Mouse (Mus musculus) intestine, embryonic 16.5 days (tissue): Measurements from ENCODE around the gene Nop58. TPM values are rescaled to one million over a fixed set of nuclear protein-coding genes. Genes with fewer than 3 reads are reported as not detected.

ENCODE experiments used
- ATAC-seq: fragments of 200-750 bp; cut with Nextera tagmentation; 2 replicates; pipeline ENCODE4 v1.8.0; 2017; ENCODE audit warnings: moderate TSS enrichment, moderate library complexity
- H3K27ac ChIP-seq: fragments of 300-500 bp; sonication (generic); 2 replicates; pipeline ENCODE4 v1.5.1; 2014; ENCODE audit warnings: mild to moderate bottlenecking, low read length
- H3K27me3 ChIP-seq: fragments of 300-500 bp; sonication (generic); replicated peaks from 2 replicates; pipeline ENCODE4 v1.6.1; 2014; ENCODE audit warnings: low read length, control low read depth, mixed read lengths; ENCODE audit not compliant: control insufficient read depth, insufficient read depth
- H3K36me3 ChIP-seq: fragments of 300-500 bp; sonication (generic); 2 replicates; pipeline ENCODE4 v1.6.1; 2014; ENCODE audit warnings: low read length, control low read depth; ENCODE audit not compliant: control insufficient read depth, insufficient read depth
- H3K4me1 ChIP-seq: fragments of 300-500 bp; sonication (generic); 2 replicates; pipeline ENCODE4 v1.6.1; 2014; ENCODE audit warnings: low read length, control low read depth, mixed read lengths; ENCODE audit not compliant: control insufficient read depth, insufficient read depth
- H3K4me2 ChIP-seq: fragments of 300-500 bp; sonication (generic); 2 replicates; pipeline ENCODE4 v1.6.1; 2014; ENCODE audit warnings: low read depth, low read length, control low read depth
- H3K4me3 ChIP-seq: fragments of 300-500 bp; sonication (generic); 2 replicates; pipeline ENCODE4 v1.5.1; 2014; ENCODE audit warnings: mild to moderate bottlenecking, low read length
- H3K9ac ChIP-seq: fragments of 300-500 bp; sonication (generic); 2 replicates; pipeline ENCODE4 v1.6.1; 2014; ENCODE audit warnings: low read depth, low read length
- H3K9me3 ChIP-seq: fragments of 300-500 bp; sonication (generic); 2 replicates; pipeline ENCODE4 v1.6.1; 2016; ENCODE audit warnings: low read length, control low read depth; ENCODE audit not compliant: control insufficient read depth
- WGBS: fragments of 180-500 bp; shearing (Covaris S2); extraction: QIAGEN DNeasy Blood & Tissue Kit; methylation state at CpG from one replicate; pipeline ENCODE4 v1.1.7; 2014; 5-methylcytosine and 5-hydroxymethylcytosine counted together
- polyA plus RNA-seq: library from polyadenylated mRNA; unstranded; fragments of >200 nt; fragmentation: Nextera tagmentation; extraction: Ambion mirVana; gene quantifications from 2 replicates; pipeline ENCODE4 v1.2.1, GENCODE M21; 2015

Gene Nop58
- polyA plus RNA-seq, 1 experiment from 2014 or later, result 227 TPM

DNA sequence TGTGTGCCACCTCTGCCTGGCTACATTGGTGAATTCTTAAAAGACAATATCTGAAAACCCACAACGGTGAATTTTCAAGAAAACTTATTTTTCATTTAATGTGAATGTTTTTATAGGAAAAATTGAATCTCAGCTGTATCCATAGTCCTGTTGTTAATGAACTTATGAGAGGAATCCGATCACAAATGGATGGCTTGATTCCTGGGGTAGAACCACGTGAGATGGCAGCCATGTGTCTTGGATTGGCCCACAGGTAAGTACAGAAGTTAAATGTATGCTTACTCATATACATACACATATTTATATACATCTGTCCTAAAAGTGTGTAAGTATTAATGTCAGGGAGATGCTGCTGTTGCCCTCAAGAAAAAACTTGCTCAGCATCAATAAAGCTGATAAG, 13.4 kb downstream of the Nop58 start:
- H3K9ac ChIP-seq, result no peak overlapping the region
- peaks cover 13% of the 10 kb centered on the region for H3K36me3 ChIP-seq
- ATAC-seq, result no peak
- no peaks in the 10 kb centered on the region for H3K9me3 ChIP-seq
- H3K4me1 ChIP-seq, result no peaks in the 10 kb centered on the region
- H3K27ac ChIP-seq, result no peak overlapping the region
- H3K27me3 ChIP-seq, result no peaks in the 10 kb centered on the region
- H3K4me2 ChIP-seq, result no peak overlapping the region
- WGBS, result 94% methylated on average over 3 of the region's 3 CpGs
- no peak overlapping the region for H3K4me3 ChIP-seq

DNA sequence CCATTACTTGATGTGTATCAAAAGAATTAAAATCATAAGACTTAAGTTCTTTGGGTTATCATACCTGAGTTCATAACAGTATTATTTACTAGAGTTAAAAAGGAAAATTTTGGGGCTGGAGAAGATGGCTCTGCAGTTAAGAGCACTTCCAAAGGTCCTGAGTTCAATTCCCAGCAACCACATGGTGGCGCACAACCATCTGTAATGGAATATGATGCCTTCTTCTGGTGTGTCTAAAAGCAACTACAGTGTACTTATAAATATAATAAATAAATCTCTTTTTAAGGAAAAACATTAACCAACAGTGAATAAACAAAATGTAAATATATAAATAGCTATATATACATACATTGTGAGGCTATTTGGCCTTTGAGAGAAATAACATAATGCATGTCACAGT, 17.0 kb downstream of the Nop58 start:
- H3K4me3 ChIP-seq, result no peak overlapping the region
- WGBS, result 95% methylated on average over 1 of the region's 1 CpGs
- no peak for ATAC-seq
- H3K27me3 ChIP-seq, result no peaks in the 10 kb centered on the region
- no peak overlapping the region for H3K9ac ChIP-seq
- no peaks in the 10 kb centered on the region for H3K9me3 ChIP-seq
- peaks cover 19% of the 10 kb centered on the region for H3K36me3 ChIP-seq
- H3K4me2 ChIP-seq, result no peak overlapping the region
- H3K27ac ChIP-seq, result no peak overlapping the region
- H3K4me1 ChIP-seq, result no peaks in the 10 kb centered on the region

DNA sequence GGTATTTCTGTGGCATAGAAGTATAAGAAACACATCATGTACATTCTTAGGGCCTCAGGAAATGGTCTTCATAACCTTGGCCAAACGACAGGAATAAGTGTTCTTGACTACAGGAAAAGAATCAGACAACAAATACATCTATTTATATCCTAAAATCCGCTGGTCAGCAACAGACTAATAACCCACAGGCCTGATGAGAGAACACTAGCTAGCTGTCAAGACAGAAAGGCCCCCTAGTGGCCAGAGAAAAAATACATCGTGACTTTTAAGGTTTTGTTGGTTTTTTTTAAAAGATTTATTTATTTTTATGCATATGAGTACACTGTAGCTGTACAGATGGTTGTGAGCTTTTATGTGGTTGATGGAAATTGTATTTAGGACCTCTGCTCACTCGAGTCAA, 35.1 kb downstream of the Nop58 start:
- 38% methylated on average over 4 of the region's 4 CpGs for WGBS
- H3K27ac ChIP-seq, result no peak overlapping the region
- no peaks in the 10 kb centered on the region for H3K27me3 ChIP-seq
- no peak overlapping the region for H3K4me3 ChIP-seq
- no peak for ATAC-seq
- peaks cover 4% of the 10 kb centered on the region for H3K36me3 ChIP-seq
- H3K4me1 ChIP-seq, result no peaks in the 10 kb centered on the region
- no peak overlapping the region for H3K9ac ChIP-seq
- no peak overlapping the region for H3K4me2 ChIP-seq
- H3K9me3 ChIP-seq, result no peaks in the 10 kb centered on the region

- Histone ChIP-seq H3K27ac (no peak overlapping the region), H3K36me3 (no peaks in the 10 kb centered on the region), H3K9me3 (no peaks in the 10 kb centered on the region), H3K27me3 (no peaks in the 10 kb centered on the region), H3K4me2 (no peak overlapping the region), H3K9ac (no peak overlapping the region), H3K4me3 (no peak overlapping the region), H3K4me1 (0 out of 2 replicates have a peak, but pooled peaks cover 5% of the 10 kb centered on the region)
- WGBS, result 49% methylated on average over 4 of the region's 4 CpGs
- no peak for ATAC-seq
These were observed 40.9 kb downstream of the Nop58 start for GRCm38 (mm10) chr1:59725661-59726060.

DNA sequence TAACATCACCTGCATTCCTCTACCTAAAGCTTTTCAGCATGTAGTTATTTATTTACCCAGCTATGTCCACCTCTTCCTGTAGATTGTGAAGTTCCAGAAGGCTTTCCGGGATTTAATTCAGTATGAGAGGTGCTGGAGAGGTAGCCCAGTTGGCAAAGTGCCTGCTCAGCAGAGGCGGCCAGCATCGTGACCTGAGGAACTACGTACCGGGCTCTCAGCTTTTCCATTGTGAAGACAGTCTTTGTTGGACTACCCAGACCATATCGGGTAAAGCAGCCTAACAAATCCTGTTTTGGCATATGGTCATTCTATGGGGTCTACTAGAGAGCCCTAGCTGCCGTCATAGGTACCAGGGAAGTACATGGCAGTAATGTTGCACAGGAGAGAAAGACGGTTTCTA, 45.3 kb downstream of the Nop58 start:
- H3K9me3 ChIP-seq, result no peaks in the 10 kb centered on the region
- 0 out of 2 replicates have a peak, but pooled peaks cover 5% of the 10 kb centered on the region for H3K4me1 ChIP-seq
- no peaks in the 10 kb centered on the region for H3K27me3 ChIP-seq
- H3K4me3 ChIP-seq, result no peak overlapping the region
- H3K4me2 ChIP-seq, result no peak overlapping the region
- no peak overlapping the region for H3K9ac ChIP-seq
- no peaks in the 10 kb centered on the region for H3K36me3 ChIP-seq
- H3K27ac ChIP-seq, result no peak overlapping the region
- WGBS, result 83% methylated on average over 8 of the region's 8 CpGs
- ATAC-seq, result no peak

- Histone ChIP-seq H3K27ac (no peak overlapping the region), H3K4me2 (no peak overlapping the region), H3K4me1 (0 out of 2 replicates have a peak, but pooled peaks cover under 1% of the 10 kb centered on the region), H3K9me3 (no peaks in the 10 kb centered on the region), H3K27me3 (no peaks in the 10 kb centered on the region), H3K9ac (no peak overlapping the region), H3K4me3 (no peak overlapping the region), H3K36me3 (no peaks in the 10 kb centered on the region)
- ATAC-seq, result no peak
- WGBS, result 90% methylated on average over 4 of the region's 4 CpGs
These were observed 46.0 kb downstream of the Nop58 start for GRCm38 (mm10) chr1:59730737-59731136.

GRCm38 (mm10) chr1:59734076-59734475, 49.3 kb downstream of the Nop58 start:
- Histone ChIP-seq H3K4me2 (no peak overlapping the region), H3K4me1 (no peaks in the 10 kb centered on the region), H3K9ac (no peak overlapping the region), H3K9me3 (no peaks in the 10 kb centered on the region), H3K27ac (no peak overlapping the region), H3K27me3 (no peaks in the 10 kb centered on the region), H3K36me3 (no peaks in the 10 kb centered on the region), H3K4me3 (no peak overlapping the region)
- 47% methylated on average over 6 of the region's 6 CpGs for WGBS
- no peak for ATAC-seq

GRCm38 (mm10) chr1:59738768-59739414, 54.1 kb downstream of the Nop58 start:
- H3K4me2 ChIP-seq, result no peak overlapping the region
- no peaks in the 10 kb centered on the region for H3K36me3 ChIP-seq
- H3K9me3 ChIP-seq, result no peaks in the 10 kb centered on the region
- H3K4me1 ChIP-seq, result no peaks in the 10 kb centered on the region
- ATAC-seq, result no peak
- WGBS, result 54% methylated on average over 6 of the region's 6 CpGs
- no peak overlapping the region for H3K9ac ChIP-seq
- no peak overlapping the region for H3K27ac ChIP-seq
- no peaks in the 10 kb centered on the region for H3K27me3 ChIP-seq
- H3K4me3 ChIP-seq, result no peak overlapping the region

GRCm38 (mm10) chr1:59739577-59740354, 55.0 kb downstream of the Nop58 start:
- no peak overlapping the region for H3K27ac ChIP-seq
- no peaks in the 10 kb centered on the region for H3K9me3 ChIP-seq
- 49% methylated on average over 17 of the region's 17 CpGs for WGBS
- ATAC-seq, result peak; percentile 75
- H3K9ac ChIP-seq, result no peak overlapping the region
- no peak overlapping the region for H3K4me2 ChIP-seq
- no peaks in the 10 kb centered on the region for H3K36me3 ChIP-seq
- no peak overlapping the region for H3K4me3 ChIP-seq
- H3K4me1 ChIP-seq, result no peaks in the 10 kb centered on the region
- no peaks in the 10 kb centered on the region for H3K27me3 ChIP-seq
